Mouse (Mus musculus): Measurements from ENCODE around the gene Gle1.

GRCm38 (mm10) chr2:30009101-30009500 is 73.9 kb downstream of the Gle1 start:
- no peak for TF ChIP-seq CTCF (conservative IDR thresholded peaks at IDR 0.05; ENCODE audit: low read length)
- TF ChIP-seq NANOG (IDR thresholded peaks at IDR 0.05; ENCODE audit: borderline replicate concordance, low read length) = no peak
- no peak for TF ChIP-seq POU5F1 (IDR thresholded peaks at IDR 0.05; ENCODE audit: borderline replicate concordance, low read length)
